19 mouse cellular contexts compared by ENCODE assay signal in the genomic region with DNA sequence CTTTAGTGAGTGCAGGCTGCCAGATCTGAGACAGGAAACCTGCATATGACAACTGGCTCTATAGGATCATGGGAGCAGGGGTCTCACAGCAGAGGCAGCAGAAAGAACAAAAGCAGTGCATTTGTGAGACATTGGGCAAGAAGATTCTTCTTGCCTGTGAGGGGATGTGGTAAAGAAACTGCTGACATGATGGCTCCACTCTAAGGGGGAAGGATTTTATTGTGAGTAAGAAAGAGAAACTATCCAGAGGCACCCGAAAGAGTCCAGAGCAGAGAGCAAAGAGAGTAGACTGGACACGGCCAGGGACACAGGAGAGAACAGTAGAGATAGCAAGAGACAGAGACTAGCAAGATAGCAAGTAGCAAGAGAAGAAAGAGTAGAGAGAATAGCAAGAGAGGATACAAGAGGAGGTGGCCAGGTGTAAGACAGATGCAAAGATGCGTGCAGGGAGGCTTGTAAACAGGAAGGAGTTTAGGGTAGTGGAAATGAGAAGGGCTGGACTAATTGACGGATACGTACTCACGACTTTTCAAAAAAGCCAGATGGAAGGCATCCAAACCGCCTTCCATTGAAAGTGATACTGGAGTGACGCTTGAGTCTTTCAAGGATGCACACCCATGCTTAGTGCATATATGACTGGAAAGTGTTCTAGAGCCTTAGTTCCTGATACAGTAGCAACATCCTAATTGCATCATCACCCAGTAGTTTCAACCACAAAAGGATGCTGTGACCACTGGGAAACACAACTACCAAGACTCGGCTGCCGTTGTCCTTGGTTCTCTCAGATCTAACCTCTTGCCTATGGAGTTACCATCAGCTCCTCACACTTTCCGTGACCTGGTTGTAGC. TPM values are rescaled to one million over a fixed set of nuclear protein-coding genes. Genes with fewer than 3 reads are reported as not detected.
DNase-seq lines count a peak whose midpoint lies in the region; ATAC-seq and TF ChIP-seq lines count a peak whose summit lies in the region.
"Had no signal": no experiment of that assay in that cellular context is flagged by ENCODE, and none has a peak within 500 bp of the region (broad histone marks: within the 10 kb centered on the region; RNA-seq: fewer than 3 reads in every experiment).

No protein-coding gene starts in this region.

- no peak for TF ChIP-seq POLR2A in bone marrow, adult 2 months (IDR thresholded peaks at IDR 0.05; ENCODE audit: borderline replicate concordance, control insufficient read depth, low read depth, low read length)
- no peak for TF ChIP-seq POLR2A in kidney, adult 2 months (IDR thresholded peaks at IDR 0.05; ENCODE audit: low read depth, low read length)

- peak overlapping the region; percentile 48 for H3K4me3 ChIP-seq in bone marrow, adult 2 months (replicated peaks; ENCODE audit: control insufficient read depth, low read depth, low read length)
- peak overlapping the region; percentile 18; the same call in 1 of the 2 replicates for H3K4me3 ChIP-seq in liver, postnatal 0 days (ENCODE audit: low read depth, low read length)
- H3K4me3 ChIP-seq in kidney, adult 2 months (ENCODE audit: insufficient read depth, low read depth, low read length), result no peak overlapping the region
- H3K4me3 ChIP-seq: embryonic facial prominence, embryonic 13.5 days; forebrain, embryonic 10.5 days; heart, adult 2 months; midbrain, embryonic 13.5 days; neural tube, embryonic 13.5 days had no signal

- 18% methylated on average over 11 of the region's 11 CpGs for WGBS in bone marrow, adult 2 months
- WGBS in liver, postnatal 0 days (ENCODE audit: insufficient replicate concordance), result 57% methylated on average over 11 of the region's 11 CpGs
- WGBS in kidney, adult 2 months, result 77% methylated on average over 11 of the region's 11 CpGs

- no peaks in the 10 kb centered on the region for H3K27me3 ChIP-seq in liver, postnatal 0 days (ENCODE audit: insufficient read depth, low read length)
- no peaks in the 10 kb centered on the region for H3K27me3 ChIP-seq in splenic B cell, adult 2 months (ENCODE audit: control insufficient read depth, insufficient read depth, low read length, poor library complexity, severe bottlenecking)
- no peaks in the 10 kb centered on the region for H3K27me3 ChIP-seq in kidney, adult 2 months (replicated peaks; ENCODE audit: control insufficient read depth, insufficient read depth, low read length)
- H3K27me3 ChIP-seq: embryonic facial prominence, embryonic 13.5 days; midbrain, embryonic 13.5 days; neural tube, embryonic 13.5 days had no signal

- peak; percentile 39; the same call in 1 of the 2 replicates for TF ChIP-seq EP300 in liver, postnatal 0 days (IDR thresholded peaks at IDR 0.05; ENCODE audit: low read depth)

- H3K9ac ChIP-seq in liver, postnatal 0 days (replicated peaks), result peak overlapping the region; percentile 27; the same call in 1 of the 2 replicates
- H3K9ac ChIP-seq: embryonic facial prominence, embryonic 13.5 days; midbrain, embryonic 13.5 days; neural tube, embryonic 13.5 days had no signal

- peak overlapping the region; percentile 90 for H3K27ac ChIP-seq in bone marrow, adult 2 months (ENCODE audit: control insufficient read depth, insufficient read depth, low read depth, low read length, poor library complexity)
- H3K27ac ChIP-seq in liver, postnatal 0 days (ENCODE audit: low read depth), result peak overlapping the region; percentile 81
- H3K27ac ChIP-seq in kidney, adult 2 months (ENCODE audit: insufficient read depth, low read depth, low read length), result no peak overlapping the region
- H3K27ac ChIP-seq: embryonic facial prominence, embryonic 13.5 days; forebrain, embryonic 10.5 days; heart, adult 2 months; midbrain, embryonic 13.5 days; neural tube, embryonic 13.5 days had no signal

- H3K9me3 ChIP-seq in liver, postnatal 0 days (ENCODE audit: low read length), result no peaks in the 10 kb centered on the region
- H3K9me3 ChIP-seq: embryonic facial prominence, embryonic 13.5 days; forebrain, embryonic 10.5 days; midbrain, embryonic 13.5 days; neural tube, embryonic 13.5 days had no signal

- peak; percentile 72 for ATAC-seq in liver, postnatal 0 days
- ATAC-seq: midbrain, embryonic 13.5 days had no signal

- peak; percentile 31 for DNase-seq in lung, postnatal 36 days
- DNase-seq in lung, postnatal 4 days, result no peak
- DNase-seq in liver, postnatal 0 days, result no peak
- peak; percentile 48 for DNase-seq in splenic B cell, adult 2 months (ENCODE audit: low read depth, low spot score)
- no peak for DNase-seq in urinary bladder, adult 2 months (ENCODE audit: low spot score)
- DNase-seq in kidney, adult 2 months, result no peak
- DNase-seq: adrenal gland, adult 8-10 months; cerebellum, postnatal 10 days; heart, adult 2 months; heart, postnatal 14 days; kidney, postnatal 14 days; left cerebral cortex, postnatal 4 days; lung, adult 2 months; thymus, adult 18-20 months had no signal

- H3K4me1 ChIP-seq in bone marrow, adult 2 months (ENCODE audit: control insufficient read depth, insufficient read depth, low read length), result no peaks in the 10 kb centered on the region; the same call in 1 of the 2 replicates
- H3K4me1 ChIP-seq in liver, postnatal 0 days (ENCODE audit: insufficient read depth), result peaks cover 3% of the 10 kb centered on the region; the same call in 1 of the 2 replicates
- H3K4me1 ChIP-seq in kidney, adult 2 months (ENCODE audit: control insufficient read depth, insufficient read depth, low read length), result no peaks in the 10 kb centered on the region
- H3K4me1 ChIP-seq: embryonic facial prominence, embryonic 13.5 days; forebrain, embryonic 10.5 days; midbrain, embryonic 13.5 days; neural tube, embryonic 13.5 days had no signal

- no peaks in the 10 kb centered on the region for H3K36me3 ChIP-seq in liver, postnatal 0 days (replicated peaks; ENCODE audit: insufficient read depth, low read length)
- H3K36me3 ChIP-seq in splenic B cell, adult 2 months (ENCODE audit: control insufficient read depth, insufficient read depth, low read length, poor library complexity, severe bottlenecking), result no peaks in the 10 kb centered on the region
- H3K36me3 ChIP-seq in kidney, adult 2 months (ENCODE audit: control insufficient read depth, insufficient read depth, low read length), result no peaks in the 10 kb centered on the region
- H3K36me3 ChIP-seq: embryonic facial prominence, embryonic 13.5 days; forebrain, embryonic 10.5 days; midbrain, embryonic 13.5 days; neural tube, embryonic 13.5 days had no signal

- no peak for TF ChIP-seq CTCF in bone marrow, adult 2 months (IDR thresholded peaks at IDR 0.05; ENCODE audit: control insufficient read depth, insufficient read depth, low read length)
- TF ChIP-seq CTCF in liver, postnatal 0 days (IDR thresholded peaks at IDR 0.05; ENCODE audit: low read depth), result no peak
- no peak for TF ChIP-seq CTCF in kidney, adult 2 months (conservative IDR thresholded peaks at IDR 0.05; ENCODE audit: insufficient read depth, insufficient read length, low read depth, low read length)

- peak overlapping the region; percentile 27; the same call in 1 of the 2 replicates for H3K4me2 ChIP-seq in liver, postnatal 0 days (ENCODE audit: low read depth, low read length)
- H3K4me2 ChIP-seq: embryonic facial prominence, embryonic 13.5 days; midbrain, embryonic 13.5 days; neural tube, embryonic 13.5 days had no signal

RNA-seq across cellular contexts. Expression of gene Ifitm3, which starts 11.5 kb away (rescaled TPM):
- polyA plus RNA-seq in bone marrow, adult 2 months (2011; ENCODE audit: insufficient read depth, insufficient read length, low replicate concordance, missing spikeins), result 166 and 209 TPM in 2 replicates
- polyA plus RNA-seq in liver, postnatal 0 days (2015; fragmentation: Nextera tagmentation; extraction: Ambion mirVana), result 295 and 298 TPM in 2 replicates
- polyA plus RNA-seq in urinary bladder, adult 2 months (2012; rRNA removed), result 596 and 696 TPM in 2 replicates
- polyA plus RNA-seq in kidney, adult 2 months (2012; rRNA removed), result 259 and 313 TPM in 2 replicates

RNA-seq across cellular contexts. Expression of gene Ifitm6, which starts 18.6 kb away (rescaled TPM):
- 195 and 524 TPM in 2 replicates for polyA plus RNA-seq in bone marrow, adult 2 months (2011; ENCODE audit: insufficient read depth, insufficient read length, low replicate concordance, missing spikeins)
- polyA plus RNA-seq in liver, postnatal 0 days (2015; fragmentation: Nextera tagmentation; extraction: Ambion mirVana), result 53.6 and 54.4 TPM in 2 replicates
- polyA plus RNA-seq in urinary bladder, adult 2 months (2012; rRNA removed), result 7.5 and 8.8 TPM in 2 replicates
- 1.6 and 2.3 TPM in 2 replicates for polyA plus RNA-seq in kidney, adult 2 months (2012; rRNA removed)
- polyA plus RNA-seq: forebrain, embryonic 10.5 days had no signal

RNA-seq across cellular contexts. Expression of gene Gm17387, which starts 29.9 kb away (rescaled TPM):
- not detected in 2 replicates for polyA plus RNA-seq in bone marrow, adult 2 months (2011; ENCODE audit: insufficient read depth, insufficient read length, low replicate concordance, missing spikeins)
- polyA plus RNA-seq in liver, postnatal 0 days (2015; fragmentation: Nextera tagmentation; extraction: Ambion mirVana), result not detected in 2 replicates
- not detected in 2 replicates for polyA plus RNA-seq in urinary bladder, adult 2 months (2012; rRNA removed)
- polyA plus RNA-seq in kidney, adult 2 months (2012; rRNA removed), result not detected in 2 replicates
- polyA plus RNA-seq: embryonic facial prominence, embryonic 13.5 days; forebrain, embryonic 10.5 days; heart, adult 2 months; lung, adult 2 months; midbrain, embryonic 13.5 days; neural tube, embryonic 13.5 days had no signal

RNA-seq across cellular contexts. Expression of gene Ifitm1, which starts 32.1 kb away (rescaled TPM):
- polyA plus RNA-seq in bone marrow, adult 2 months (2011; ENCODE audit: insufficient read depth, insufficient read length, low replicate concordance, missing spikeins), result 32.8 and 82.9 TPM in 2 replicates
- 33.4 and 38.6 TPM in 2 replicates for polyA plus RNA-seq in liver, postnatal 0 days (2015; fragmentation: Nextera tagmentation; extraction: Ambion mirVana)
- 240 and 346 TPM in 2 replicates for polyA plus RNA-seq in urinary bladder, adult 2 months (2012; rRNA removed)
- polyA plus RNA-seq in kidney, adult 2 months (2012; rRNA removed), result 125 and 135 TPM in 2 replicates

RNA-seq across cellular contexts. Expression of gene Ifitm2, which starts 43.3 kb away (rescaled TPM):
- polyA plus RNA-seq in bone marrow, adult 2 months (2011; ENCODE audit: insufficient read depth, insufficient read length, low replicate concordance, missing spikeins), result 71.7 and 147 TPM in 2 replicates
- 798 and 816 TPM in 2 replicates for polyA plus RNA-seq in liver, postnatal 0 days (2015; fragmentation: Nextera tagmentation; extraction: Ambion mirVana)
- 860 and 924 TPM in 2 replicates for polyA plus RNA-seq in urinary bladder, adult 2 months (2012; rRNA removed)
- polyA plus RNA-seq in kidney, adult 2 months (2012; rRNA removed), result 642 and 737 TPM in 2 replicates

Comparison
In these comparisons a context has a peak if more than half of its experiments do, and no peak if none do; other contexts are left out.
1. DNase-seq: peak in lung, postnatal 36 days (single experiment) and splenic B cell, adult 2 months (single experiment); none in lung, postnatal 4 days (0 of 2), liver, postnatal 0 days (single experiment), urinary bladder, adult 2 months (single experiment) and kidney, adult 2 months (single experiment).